Mouse (Mus musculus) G1E (cell line): Measurements from ENCODE around the gene Prpf40b. TPM values are rescaled to one million over a fixed set of nuclear protein-coding genes. Genes with fewer than 3 reads are reported as not detected.
A peak's percentile ranks its signal among the peaks of the same experiment; 100 is the strongest.

ENCODE experiments used
- ATAC-seq: 2 replicates; pipeline ENCODE4 v1.8.0; 2016; ENCODE audit warnings: mild to moderate bottlenecking; ENCODE audit not compliant: insufficient number of reproducible peaks, poor library complexity, low FRiP score, severe bottlenecking; ENCODE audit errors: extremely low read depth
- DNase-seq: peaks from one replicate; pipeline ENCODE4 v3.0.0; 2012; ENCODE audit warnings: low spot score
- H3K27me3 ChIP-seq: 2 replicates; pipeline ENCODE4 v1.6.1; 2012; ENCODE audit warnings: mild to moderate bottlenecking, low read length, inconsistent platforms; ENCODE audit not compliant: insufficient read depth
- H3K36me3 ChIP-seq: replicated peaks from 2 replicates; pipeline ENCODE3; 2012; ENCODE audit warnings: mild to moderate bottlenecking, inconsistent platforms
- H3K4me1 ChIP-seq: 2 replicates; pipeline ENCODE4 v1.6.1; 2012; ENCODE audit warnings: low read depth, low read length, inconsistent platforms, mixed read lengths; ENCODE audit not compliant: insufficient read depth
- H3K4me3 ChIP-seq: 2 replicates; pipeline ENCODE4 v1.5.1; 2012; ENCODE audit warnings: low read depth, mild to moderate bottlenecking, inconsistent platforms, low read length, moderate library complexity, mixed read lengths
- H3K9me3 ChIP-seq: replicated peaks from 2 replicates; pipeline ENCODE4 v1.6.1; 2012; ENCODE audit warnings: inconsistent platforms
- CTCF ChIP-seq: IDR thresholded peaks from 2 replicates; pipeline ENCODE4 v1.5.1; 2012; ENCODE audit warnings: low read depth, low read length, inconsistent platforms, mixed read lengths
- GATA1 ChIP-seq: IDR thresholded peaks from 2 replicates; pipeline ENCODE4 v1.6.1; 2012; ENCODE audit warnings: borderline replicate concordance, low read length, inconsistent platforms, mixed read lengths
- GATA2 ChIP-seq: IDR thresholded peaks from 2 replicates; pipeline ENCODE4 v1.6.1; 2012; ENCODE audit warnings: low read depth, low read length, inconsistent platforms, borderline replicate concordance
- POLR2AphosphoS5 ChIP-seq: IDR thresholded peaks from 2 replicates; pipeline ENCODE4 v1.6.1; 2012; ENCODE audit warnings: low read depth, low read length, inconsistent platforms; ENCODE audit not compliant: insufficient replicate concordance
- TAL1 ChIP-seq: conservative IDR thresholded peaks from 2 replicates; pipeline ENCODE4 v1.6.1; 2012; ENCODE audit warnings: low read depth, low read length, inconsistent platforms, mixed read lengths
- polyA plus RNA-seq: library from polyadenylated mRNA; stranded (reverse); fragments of >175 nt; gene quantifications from 2 replicates; pipeline ENCODE4 v1.2.3, GENCODE M21; 2012
- total RNA-seq, 2 experiments: library from RNA; stranded (forward) in 1 of 2; stranded (reverse) in 1 of 2; fragments of 200-1000 nt in 1 of 2; fragments of >200 nt in 1 of 2; fragmentation: Nextera tagmentation in 1 of 2; gene quantifications; 2 replicates each; pipeline ENCODE4 v1.2.3; 2014 to 2017

Prpf40b gene
- total and polyA plus RNA-seq, 3 experiments: 10.1 to 47.2 (median 39.1) TPM

DNA sequence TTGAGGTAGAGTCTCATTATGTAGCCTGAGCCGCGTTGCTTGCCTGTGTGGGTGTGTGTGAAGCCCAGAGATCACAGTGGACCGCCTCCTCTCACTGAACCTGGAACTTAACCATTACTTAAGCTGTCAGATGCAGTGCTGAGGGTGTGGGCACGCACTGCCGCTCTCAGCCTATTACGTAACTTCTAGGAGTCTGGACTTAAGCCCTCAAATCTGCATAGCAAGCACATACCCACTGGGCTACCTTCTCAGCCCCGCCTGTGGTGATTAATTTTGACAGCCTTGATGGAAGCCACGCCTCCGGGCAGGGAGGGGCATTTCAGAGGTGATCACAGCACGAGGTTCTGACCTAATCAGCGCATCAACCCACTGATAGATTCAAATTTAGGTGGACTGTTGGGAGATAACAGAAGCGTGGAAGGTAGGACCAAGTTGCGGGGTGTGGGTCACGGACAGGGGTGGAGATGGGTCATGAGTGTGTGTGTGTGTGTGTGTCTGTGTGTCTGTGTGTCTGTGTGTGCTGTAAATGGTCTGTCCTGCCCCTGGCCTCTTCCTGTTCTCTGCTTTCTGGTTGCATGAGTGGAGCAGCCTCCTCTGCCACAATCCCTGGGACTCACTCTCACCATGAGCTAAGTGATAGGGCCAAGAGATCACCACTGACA lies 10.2 kb upstream of the Prpf40b start:
- ATAC-seq (no peak), DNase-seq (no peak)
- peaks cover 14% of the 10 kb centered on the region for H3K4me1 ChIP-seq
- H3K4me3 ChIP-seq: no peak overlapping the region
- peaks cover 22% of the 10 kb centered on the region for H3K27me3 ChIP-seq
- no peaks in the 10 kb centered on the region for H3K36me3 ChIP-seq
- no peaks in the 10 kb centered on the region for H3K9me3 ChIP-seq
- TF ChIP-seq CTCF (no peak), GATA1 (no peak), POLR2AphosphoS5 (no peak), TAL1 (no peak)

DNA sequence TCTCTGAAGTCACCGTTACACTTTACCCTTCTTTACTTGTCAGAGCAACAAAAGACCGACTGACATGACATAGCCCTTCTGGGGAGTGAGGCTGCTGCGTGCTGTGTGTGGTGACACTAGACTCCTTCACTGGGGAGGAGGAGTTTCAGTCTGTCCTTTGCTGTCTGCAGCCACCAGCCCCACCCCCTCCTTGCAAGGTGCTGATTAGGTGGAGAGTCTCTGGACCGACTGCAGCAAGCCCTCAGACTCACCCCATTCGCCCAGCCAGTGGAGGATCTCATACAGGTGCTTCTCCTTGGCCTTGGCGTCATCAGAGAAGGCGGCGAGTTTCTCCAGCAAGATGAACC lies 9.7 kb upstream of the Prpf40b start:
- no peaks in the 10 kb centered on the region for H3K9me3 ChIP-seq
- no peak for ATAC-seq
- DNase-seq: no peak
- TF ChIP-seq TAL1 (no peak), GATA1 (no peak), GATA2 (no peak), CTCF (no peak), POLR2AphosphoS5 (no peak)
- peaks cover 21% of the 10 kb centered on the region for H3K27me3 ChIP-seq
- H3K4me1 ChIP-seq: peaks cover 14% of the 10 kb centered on the region
- H3K36me3 ChIP-seq: no peaks in the 10 kb centered on the region
- H3K4me3 ChIP-seq: no peak overlapping the region

DNA sequence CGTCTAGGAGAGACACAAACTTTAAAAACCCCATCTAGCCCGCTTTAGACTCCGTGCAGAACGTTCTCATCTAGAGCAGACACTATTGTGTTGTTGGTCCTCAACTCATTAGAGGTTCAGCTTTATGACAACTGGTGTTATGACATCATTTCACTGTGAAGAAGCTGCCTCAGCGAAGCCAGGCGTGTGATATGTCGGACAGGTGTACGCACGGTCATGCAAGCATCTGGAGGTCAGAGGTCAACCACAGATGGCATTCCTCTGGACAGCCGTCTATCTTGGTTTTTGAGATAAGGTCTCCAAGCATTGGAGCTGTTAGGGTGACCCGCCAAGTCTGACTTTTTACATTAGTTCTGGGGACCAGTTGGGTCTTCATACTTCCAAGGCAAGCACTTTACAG lies 4.3 kb upstream of the Prpf40b start:
- ATAC-seq: no peak
- no peak for DNase-seq
- H3K27me3 ChIP-seq: peaks cover 13% of the 10 kb centered on the region
- H3K9me3 ChIP-seq: no peaks in the 10 kb centered on the region
- TF ChIP-seq TAL1 (no peak), CTCF (no peak), GATA2 (no peak), GATA1 (no peak), POLR2AphosphoS5 (no peak)
- H3K4me3 ChIP-seq: no peak overlapping the region
- no peaks in the 10 kb centered on the region for H3K36me3 ChIP-seq
- H3K4me1 ChIP-seq: peaks cover 17% of the 10 kb centered on the region

DNA sequence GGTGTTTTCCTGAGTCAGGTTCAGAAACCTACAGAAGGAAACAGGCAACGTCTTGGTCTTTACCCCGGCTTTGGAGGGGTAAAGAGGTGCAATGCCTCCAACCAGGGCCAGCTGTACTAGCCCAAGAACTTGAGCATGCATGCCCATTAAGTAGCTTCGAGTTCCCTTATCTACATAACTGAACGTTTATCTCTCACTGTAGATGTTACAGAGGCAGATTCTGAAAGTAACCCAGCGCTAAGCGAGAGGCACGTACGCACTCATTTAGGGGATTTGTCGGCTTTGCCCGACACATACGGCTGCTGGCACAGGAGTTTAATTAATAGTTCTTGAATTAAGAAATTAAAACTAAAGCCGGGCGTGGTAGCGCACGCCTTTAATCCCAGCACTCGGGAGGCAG lies 600 bp upstream of the Prpf40b start:
- peaks cover 12% of the 10 kb centered on the region; the same call in 1 of the 2 replicates for H3K27me3 ChIP-seq
- H3K4me3 ChIP-seq: peak overlapping the region; percentile 74
- H3K4me1 ChIP-seq: peaks cover 29% of the 10 kb centered on the region
- DNase-seq (peak; percentile 32), ATAC-seq (0 out of 2 replicates have a peak, but pooled peaks have one; percentile 16)
- TF ChIP-seq GATA2 (no peak), CTCF (no peak), TAL1 (no peak), POLR2AphosphoS5 (no peak), GATA1 (no peak)
- peaks cover 5% of the 10 kb centered on the region for H3K36me3 ChIP-seq
- no peaks in the 10 kb centered on the region for H3K9me3 ChIP-seq

DNA sequence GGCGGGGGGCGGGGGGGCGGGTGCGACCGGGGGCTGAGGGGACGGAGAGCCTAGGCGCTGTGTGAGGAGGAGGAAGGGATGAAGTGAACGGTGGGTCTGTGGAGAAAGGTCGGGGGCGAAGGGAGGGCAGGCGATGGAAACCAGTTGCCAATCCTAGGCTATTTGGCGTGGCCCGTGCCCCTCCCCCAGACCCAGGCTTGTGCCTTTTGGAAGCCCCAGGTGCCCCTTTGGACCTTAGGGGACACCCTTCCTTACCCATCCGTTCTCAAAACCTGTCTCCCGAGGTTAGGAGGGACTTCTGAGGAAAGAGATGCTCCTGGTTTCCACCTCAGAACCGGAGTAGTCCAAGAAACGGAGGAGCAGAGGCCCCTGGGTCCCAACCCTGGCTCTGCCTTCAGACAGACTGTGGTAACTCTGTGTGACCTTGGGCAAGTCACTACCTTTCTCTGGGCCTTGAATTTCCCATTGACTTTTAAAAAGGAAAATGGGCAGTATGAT lies 646 bp downstream of the Prpf40b start, which contains the start of gene Fam186b:
Fam186b (minus strand) TSS at position 405 of the 498 bp plus-strand sequence.
- H3K4me3 ChIP-seq: peak within 1 kb of the TSS; percentile 74
- TF ChIP-seq TAL1: no peak
- TF ChIP-seq GATA2: no peak
- no peak for TF ChIP-seq CTCF
- no peak for TF ChIP-seq GATA1
- no peak for TF ChIP-seq POLR2AphosphoS5
- peaks cover 29% of the 10 kb centered on the region for H3K4me1 ChIP-seq
- peaks cover 6% of the 10 kb centered on the region for H3K36me3 ChIP-seq
- peaks cover 7% of the 10 kb centered on the region; the same call in 1 of the 2 replicates for H3K27me3 ChIP-seq
- no peaks in the 10 kb centered on the region for H3K9me3 ChIP-seq
- ATAC-seq (no peak), DNase-seq (no peak)

DNA sequence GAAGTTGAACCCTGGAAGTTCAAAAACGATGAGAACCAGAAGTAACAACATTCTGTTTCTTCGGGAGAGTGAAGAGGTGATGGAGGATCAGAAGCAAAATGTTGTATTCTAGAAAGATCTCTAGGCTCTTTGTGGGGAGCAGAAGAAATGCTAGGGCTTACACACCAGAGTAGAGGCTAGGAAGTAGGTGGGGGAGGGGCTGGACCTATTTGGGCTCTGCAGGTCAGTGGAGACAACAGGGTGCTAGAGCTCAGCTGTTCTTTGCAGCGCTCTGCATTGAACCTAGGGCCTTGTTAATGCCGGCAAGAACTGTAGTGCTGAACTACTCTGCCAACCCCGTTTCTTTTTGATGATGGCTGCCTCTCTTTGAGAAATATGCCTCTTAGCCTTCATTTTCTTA lies 1.3 kb downstream of the Prpf40b start:
- H3K36me3 ChIP-seq: peaks cover 6% of the 10 kb centered on the region
- peaks cover 5% of the 10 kb centered on the region; the same call in 1 of the 2 replicates for H3K27me3 ChIP-seq
- TF ChIP-seq CTCF (no peak), TAL1 (no peak), GATA2 (no peak), POLR2AphosphoS5 (no peak), GATA1 (no peak)
- no peak overlapping the region for H3K4me3 ChIP-seq
- H3K9me3 ChIP-seq: no peaks in the 10 kb centered on the region
- peaks cover 29% of the 10 kb centered on the region for H3K4me1 ChIP-seq
- ATAC-seq (no peak), DNase-seq (no peak)
